Mouse (Mus musculus): ENCODE measurements around the gene Basp1. TPM values are rescaled to one million over a fixed set of nuclear protein-coding genes. Genes with fewer than 3 reads are reported as not detected.

Basp1 gene
- polyA plus RNA-seq, 1 experiment from 2014 or later: 213 TPM

- Histone ChIP-seq H3K4me1 (ENCODE audit: control insufficient read depth, insufficient read depth, low read length) (peaks cover 58% of the 10 kb centered on the region), H3K27me3 (ENCODE audit: control insufficient read depth, insufficient read depth, low read depth, low read length) (no peaks in the 10 kb centered on the region), H3K27ac (ENCODE audit: low read length) (no peak overlapping the region; the same call in 1 of the 2 replicates), H3K9me3 (replicated peaks; ENCODE audit: control insufficient read depth, low read length, poor library complexity, severe bottlenecking) (no peaks in the 10 kb centered on the region), H3K36me3 (ENCODE audit: control insufficient read depth, insufficient read depth, low read length) (peaks cover 10% of the 10 kb centered on the region; the same call in 1 of the 2 replicates), H3K4me3 (ENCODE audit: low read depth, low read length) (no peak overlapping the region), H3K9ac (ENCODE audit: low read depth, low read length) (peak overlapping the region; percentile 44; the same call in 1 of the 2 replicates), H3K4me2 (ENCODE audit: low read length) (peak overlapping the region; percentile 55)
- WGBS: 64% methylated on average over 9 of the region's 9 CpGs
- ATAC-seq: no peak
Observed at GRCm38 (mm10) chr15:25363636-25364035, 49.9 kb downstream of the Basp1 start.

GRCm38 (mm10) chr15:25360825-25361224 lies 52.7 kb downstream of the Basp1 start:
- 40% methylated on average over 5 of the region's 5 CpGs for WGBS
- Histone ChIP-seq H3K27ac (ENCODE audit: low read length) (no peak overlapping the region), H3K4me1 (ENCODE audit: control insufficient read depth, insufficient read depth, low read length) (peaks cover 61% of the 10 kb centered on the region)

GRCm38 (mm10) chr15:25358680-25359097 lies 54.9 kb downstream of the Basp1 start:
- no peaks in the 10 kb centered on the region for H3K27me3 ChIP-seq (ENCODE audit: control insufficient read depth, insufficient read depth, low read depth, low read length)
- peak overlapping the region; percentile 52 for H3K4me2 ChIP-seq (ENCODE audit: low read length)
- no peaks in the 10 kb centered on the region for H3K9me3 ChIP-seq (replicated peaks; ENCODE audit: control insufficient read depth, low read length, poor library complexity, severe bottlenecking)
- H3K9ac ChIP-seq (ENCODE audit: low read depth, low read length): peak overlapping the region; percentile 33; the same call in 1 of the 2 replicates
- peak overlapping the region; percentile 9; the same call in 1 of the 2 replicates for H3K4me3 ChIP-seq (ENCODE audit: low read depth, low read length)
- peak overlapping the region; percentile 9; the same call in 1 of the 2 replicates for H3K27ac ChIP-seq (ENCODE audit: low read length)
- peaks cover 4% of the 10 kb centered on the region; the same call in 1 of the 2 replicates for H3K36me3 ChIP-seq (ENCODE audit: control insufficient read depth, insufficient read depth, low read length)
- whole genome bisulfite sequencing: 18% methylated on average over 14 of the region's 14 CpGs
- peak; percentile 79 for ATAC-seq
- peaks cover 41% of the 10 kb centered on the region for H3K4me1 ChIP-seq (ENCODE audit: control insufficient read depth, insufficient read depth, low read length)

More at GRCm38 (mm10) chr15:25360825-25361224, 52.7 kb downstream of the Basp1 start:
- Histone ChIP-seq H3K36me3 (ENCODE audit: control insufficient read depth, insufficient read depth, low read length) (peaks cover 10% of the 10 kb centered on the region; the same call in 1 of the 2 replicates), H3K9me3 (replicated peaks; ENCODE audit: control insufficient read depth, low read length, poor library complexity, severe bottlenecking) (no peaks in the 10 kb centered on the region), H3K27me3 (ENCODE audit: control insufficient read depth, insufficient read depth, low read depth, low read length) (no peaks in the 10 kb centered on the region), H3K9ac (ENCODE audit: low read depth, low read length) (no peak overlapping the region), H3K4me3 (ENCODE audit: low read depth, low read length) (no peak overlapping the region), H3K4me2 (ENCODE audit: low read length) (no peak overlapping the region)
- 0 out of 2 replicates have a peak, but pooled peaks have one; percentile 8 for ATAC-seq

GRCm38 (mm10) chr15:25355339-25355738 lies 58.2 kb downstream of the Basp1 start:
- Histone ChIP-seq H3K27me3 (ENCODE audit: control insufficient read depth, insufficient read depth, low read depth, low read length) (no peaks in the 10 kb centered on the region), H3K9me3 (replicated peaks; ENCODE audit: control insufficient read depth, low read length, poor library complexity, severe bottlenecking) (no peaks in the 10 kb centered on the region), H3K4me3 (ENCODE audit: low read depth, low read length) (no peak overlapping the region), H3K9ac (ENCODE audit: low read depth, low read length) (no peak overlapping the region), H3K36me3 (ENCODE audit: control insufficient read depth, insufficient read depth, low read length) (no peaks in the 10 kb centered on the region), H3K4me2 (ENCODE audit: low read length) (no peak overlapping the region), H3K4me1 (ENCODE audit: control insufficient read depth, insufficient read depth, low read length) (peaks cover 18% of the 10 kb centered on the region), H3K27ac (ENCODE audit: low read length) (no peak overlapping the region)
- ATAC-seq: no peak
- 82% methylated on average over 5 of the region's 5 CpGs for WGBS

- Histone ChIP-seq H3K9ac (ENCODE audit: low read depth, low read length) (no peak overlapping the region), H3K27me3 (ENCODE audit: control insufficient read depth, insufficient read depth, low read depth, low read length) (no peaks in the 10 kb centered on the region), H3K9me3 (replicated peaks; ENCODE audit: control insufficient read depth, low read length, poor library complexity, severe bottlenecking) (no peaks in the 10 kb centered on the region), H3K27ac (ENCODE audit: low read length) (no peak overlapping the region), H3K4me1 (ENCODE audit: control insufficient read depth, insufficient read depth, low read length) (peaks cover 13% of the 10 kb centered on the region), H3K4me2 (ENCODE audit: low read length) (no peak overlapping the region), H3K36me3 (ENCODE audit: control insufficient read depth, insufficient read depth, low read length) (no peaks in the 10 kb centered on the region), H3K4me3 (ENCODE audit: low read depth, low read length) (no peak overlapping the region)
- no peak for ATAC-seq
- WGBS: 75% methylated on average over 6 of the region's 6 CpGs
Observed at GRCm38 (mm10) chr15:25354738-25355137, 58.8 kb downstream of the Basp1 start.

GRCm38 (mm10) chr15:25353498-25353897 lies 60.1 kb downstream of the Basp1 start:
- no peaks in the 10 kb centered on the region for H3K36me3 ChIP-seq (ENCODE audit: control insufficient read depth, insufficient read depth, low read length)
- H3K9me3 ChIP-seq (replicated peaks; ENCODE audit: control insufficient read depth, low read length, poor library complexity, severe bottlenecking): no peaks in the 10 kb centered on the region
- H3K9ac ChIP-seq (ENCODE audit: low read depth, low read length): no peak overlapping the region
- ATAC-seq: no peak
- peaks cover 7% of the 10 kb centered on the region for H3K4me1 ChIP-seq (ENCODE audit: control insufficient read depth, insufficient read depth, low read length)
- H3K4me3 ChIP-seq (ENCODE audit: low read depth, low read length): no peak overlapping the region
- 88% methylated on average over 6 of the region's 6 CpGs for WGBS
- H3K4me2 ChIP-seq (ENCODE audit: low read length): no peak overlapping the region
- H3K27me3 ChIP-seq (ENCODE audit: control insufficient read depth, insufficient read depth, low read depth, low read length): no peaks in the 10 kb centered on the region
- no peak overlapping the region for H3K27ac ChIP-seq (ENCODE audit: low read length)

GRCm38 (mm10) chr15:25343263-25343662 lies 70.3 kb downstream of the Basp1 start:
- 52% methylated on average over 6 of the region's 6 CpGs for WGBS
- no peak overlapping the region for H3K9ac ChIP-seq (ENCODE audit: low read depth, low read length)
- no peaks in the 10 kb centered on the region for H3K27me3 ChIP-seq (ENCODE audit: control insufficient read depth, insufficient read depth, low read depth, low read length)
- no peak overlapping the region for H3K4me3 ChIP-seq (ENCODE audit: low read depth, low read length)
- no peaks in the 10 kb centered on the region for H3K4me1 ChIP-seq (ENCODE audit: control insufficient read depth, insufficient read depth, low read length)
- H3K9me3 ChIP-seq (replicated peaks; ENCODE audit: control insufficient read depth, low read length, poor library complexity, severe bottlenecking): no peaks in the 10 kb centered on the region
- ATAC-seq: no peak
- no peak overlapping the region for H3K27ac ChIP-seq (ENCODE audit: low read length)
- no peaks in the 10 kb centered on the region for H3K36me3 ChIP-seq (ENCODE audit: control insufficient read depth, insufficient read depth, low read length)
- no peak overlapping the region for H3K4me2 ChIP-seq (ENCODE audit: low read length)

- H3K27me3 ChIP-seq (ENCODE audit: control insufficient read depth, insufficient read depth, low read depth, low read length): no peaks in the 10 kb centered on the region
- no peaks in the 10 kb centered on the region for H3K36me3 ChIP-seq (ENCODE audit: control insufficient read depth, insufficient read depth, low read length)
- H3K9ac ChIP-seq (ENCODE audit: low read depth, low read length): no peak overlapping the region
- no peak overlapping the region for H3K4me3 ChIP-seq (ENCODE audit: low read depth, low read length)
- no peaks in the 10 kb centered on the region for H3K9me3 ChIP-seq (replicated peaks; ENCODE audit: control insufficient read depth, low read length, poor library complexity, severe bottlenecking)
- 88% methylated on average over 11 of the region's 11 CpGs for WGBS
- no peak overlapping the region for H3K4me2 ChIP-seq (ENCODE audit: low read length)
- H3K4me1 ChIP-seq (ENCODE audit: control insufficient read depth, insufficient read depth, low read length): no peaks in the 10 kb centered on the region
- H3K27ac ChIP-seq (ENCODE audit: low read length): no peak overlapping the region
- no peak for ATAC-seq
Observed at GRCm38 (mm10) chr15:25335277-25335676, 78.3 kb downstream of the Basp1 start.

- H3K27me3 ChIP-seq (ENCODE audit: control insufficient read depth, insufficient read depth, low read depth, low read length): no peaks in the 10 kb centered on the region
- H3K4me1 ChIP-seq (ENCODE audit: control insufficient read depth, insufficient read depth, low read length): no peaks in the 10 kb centered on the region
- no peaks in the 10 kb centered on the region for H3K36me3 ChIP-seq (ENCODE audit: control insufficient read depth, insufficient read depth, low read length)
- ATAC-seq: no peak
- H3K9ac ChIP-seq (ENCODE audit: low read depth, low read length): no peak overlapping the region
- H3K9me3 ChIP-seq (replicated peaks; ENCODE audit: control insufficient read depth, low read length, poor library complexity, severe bottlenecking): no peaks in the 10 kb centered on the region
- H3K27ac ChIP-seq (ENCODE audit: low read length): no peak overlapping the region
- WGBS: 45% methylated on average over 16 of the region's 16 CpGs
- H3K4me3 ChIP-seq (ENCODE audit: low read depth, low read length): no peak overlapping the region
- no peak overlapping the region for H3K4me2 ChIP-seq (ENCODE audit: low read length)
Observed at GRCm38 (mm10) chr15:25331877-25332445, 81.6 kb downstream of the Basp1 start.

Data from midbrain, embryonic 16.5 days (tissue).